8 mouse cellular contexts compared by ENCODE assay signal in the genomic region with DNA sequence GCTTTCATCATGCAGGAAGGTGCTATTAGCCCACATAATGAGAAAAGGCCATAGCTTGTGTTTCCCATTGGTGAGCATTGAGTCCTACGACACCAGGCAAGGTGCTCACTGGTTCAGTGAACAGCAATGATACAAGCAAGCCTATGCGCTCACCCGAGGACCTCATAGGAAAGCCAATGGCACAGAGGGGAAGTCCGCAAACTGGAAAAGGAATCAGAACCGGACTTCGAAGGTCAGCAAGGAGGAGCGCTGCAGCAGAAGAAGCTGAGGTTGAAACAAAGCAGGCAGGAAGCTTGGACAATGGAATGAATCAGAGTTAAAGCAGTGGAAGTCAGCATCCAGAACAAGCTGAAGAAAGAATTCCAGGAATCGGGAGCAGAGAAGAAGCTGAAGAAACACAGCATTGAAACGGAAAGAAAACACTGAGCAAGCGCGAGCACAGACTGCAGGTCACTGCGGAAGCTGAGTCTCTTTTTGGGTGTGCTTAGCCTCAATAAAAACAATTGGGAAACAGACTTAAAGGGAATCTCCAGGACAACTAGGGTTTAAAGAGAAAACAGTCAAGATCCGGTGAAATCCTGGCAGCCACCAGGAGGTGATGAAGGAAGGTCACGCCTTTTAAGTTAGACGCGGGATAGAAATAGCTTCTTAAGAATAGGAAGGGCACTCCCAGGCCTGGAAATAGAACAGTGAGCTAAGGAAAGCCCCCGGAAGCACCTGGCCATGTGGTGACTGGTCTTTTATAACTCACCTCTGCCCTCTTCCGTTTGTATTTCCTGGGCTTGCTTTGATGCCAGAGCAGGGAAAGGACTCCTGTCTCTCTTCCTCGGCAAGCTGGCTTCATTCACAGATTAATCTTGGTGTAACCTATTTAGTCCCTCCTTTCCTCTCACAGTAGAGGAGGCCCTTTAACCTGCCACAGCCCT.
DNase-seq lines count a peak whose midpoint lies in the region; ATAC-seq and TF ChIP-seq lines count a peak whose summit lies in the region.

No protein-coding gene starts in this region.

- no peak overlapping the region for H3K9ac ChIP-seq in hindbrain, embryonic 11.5 days (ENCODE audit: low read depth, low read length)
- H3K9ac ChIP-seq in heart, embryonic 11.5 days (ENCODE audit: low read depth, low read length): no peak overlapping the region

- no peak for TF ChIP-seq POLR2A in small intestine, adult 2 months (IDR thresholded peaks at IDR 0.05; ENCODE audit: low read depth, low read length)

- H3K9me3 ChIP-seq in hindbrain, embryonic 10.5 days: no peaks in the 10 kb centered on the region
- H3K9me3 ChIP-seq in hindbrain, embryonic 11.5 days (ENCODE audit: control insufficient read depth, low read length): no peaks in the 10 kb centered on the region
- H3K9me3 ChIP-seq in heart, embryonic 11.5 days (replicated peaks; ENCODE audit: control insufficient read depth, low read length): no peaks in the 10 kb centered on the region

- no peaks in the 10 kb centered on the region for H3K36me3 ChIP-seq in hindbrain, embryonic 10.5 days
- H3K36me3 ChIP-seq in hindbrain, embryonic 11.5 days (ENCODE audit: control insufficient read depth, insufficient read depth, low read length): no peaks in the 10 kb centered on the region
- no peaks in the 10 kb centered on the region for H3K36me3 ChIP-seq in heart, embryonic 11.5 days (ENCODE audit: control insufficient read depth, insufficient read depth, low read length)
- H3K36me3 ChIP-seq in small intestine, adult 2 months (ENCODE audit: control insufficient read depth, insufficient read depth, low read length): no peaks in the 10 kb centered on the region

- WGBS in hindbrain, embryonic 10.5 days: 64% methylated on average over 19 of the region's 19 CpGs
- WGBS in hindbrain, embryonic 11.5 days: 66% methylated on average over 19 of the region's 19 CpGs
- 40% methylated on average over 19 of the region's 19 CpGs for WGBS in heart, embryonic 11.5 days (ENCODE audit: insufficient replicate concordance)
- 60% methylated on average over 19 of the region's 19 CpGs for WGBS in small intestine, adult 2 months

- peak; percentile 4 for DNase-seq in hindbrain, embryonic 10.5 days (ENCODE audit: low spot score)
- no peak for DNase-seq in hindbrain, embryonic 11.5 days (ENCODE audit: low spot score)
- DNase-seq in kidney, postnatal 36 days: peak; percentile 56 to 72
- DNase-seq in cerebellum, postnatal 36 days: no peak
- no peak for DNase-seq in layer of hippocampus, adult 9-11 months
- no peak for DNase-seq in frontal cortex, postnatal 36 days (ENCODE audit: low spot score in 2 of 2)

- no peak for TF ChIP-seq CTCF in small intestine, adult 2 months (IDR thresholded peaks at IDR 0.05; ENCODE audit: extremely low read depth, insufficient read length, insufficient replicate concordance, low read depth, low read length)

- no peak overlapping the region for H3K27ac ChIP-seq in hindbrain, embryonic 10.5 days
- no peak overlapping the region for H3K27ac ChIP-seq in hindbrain, embryonic 11.5 days (ENCODE audit: low read depth, low read length)
- peak overlapping the region; percentile 0; the same call in 1 of the 2 replicates for H3K27ac ChIP-seq in heart, embryonic 11.5 days (ENCODE audit: low read depth, low read length)
- H3K27ac ChIP-seq in small intestine, adult 2 months (ENCODE audit: insufficient read depth, low read depth, low read length): peak overlapping the region; percentile 47

- no peaks in the 10 kb centered on the region for H3K27me3 ChIP-seq in hindbrain, embryonic 10.5 days (ENCODE audit: insufficient read depth, poor library complexity, severe bottlenecking)
- no peaks in the 10 kb centered on the region for H3K27me3 ChIP-seq in hindbrain, embryonic 11.5 days (ENCODE audit: control insufficient read depth, insufficient read depth, low read length)
- no peaks in the 10 kb centered on the region for H3K27me3 ChIP-seq in heart, embryonic 11.5 days (ENCODE audit: control insufficient read depth, insufficient read depth, low read length)
- no peaks in the 10 kb centered on the region for H3K27me3 ChIP-seq in small intestine, adult 2 months (ENCODE audit: control insufficient read depth, insufficient read depth, low read length)

- H3K4me2 ChIP-seq in hindbrain, embryonic 11.5 days (replicated peaks; ENCODE audit: low read depth, low read length): no peak overlapping the region
- H3K4me2 ChIP-seq in heart, embryonic 11.5 days: peak overlapping the region; percentile 36

- H3K4me3 ChIP-seq in hindbrain, embryonic 10.5 days: no peak overlapping the region
- no peak overlapping the region for H3K4me3 ChIP-seq in hindbrain, embryonic 11.5 days (ENCODE audit: low read depth, low read length)
- H3K4me3 ChIP-seq in heart, embryonic 11.5 days (ENCODE audit: low read depth, low read length): no peak overlapping the region
- H3K4me3 ChIP-seq in small intestine, adult 2 months (ENCODE audit: low read depth, low read length): no peak overlapping the region

- H3K4me1 ChIP-seq in hindbrain, embryonic 10.5 days (replicated peaks): no peaks in the 10 kb centered on the region
- H3K4me1 ChIP-seq in hindbrain, embryonic 11.5 days (replicated peaks; ENCODE audit: control insufficient read depth, insufficient read depth, low read length): no peaks in the 10 kb centered on the region
- peaks cover 6% of the 10 kb centered on the region; the same call in 1 of the 2 replicates for H3K4me1 ChIP-seq in heart, embryonic 11.5 days (ENCODE audit: control insufficient read depth, insufficient read depth, low read length)
- H3K4me1 ChIP-seq in small intestine, adult 2 months (ENCODE audit: control insufficient read depth, insufficient read depth, insufficient read length, low read length): peaks cover 5% of the 10 kb centered on the region; the same call in 1 of the 2 replicates

- ATAC-seq in hindbrain, embryonic 11.5 days (ENCODE audit: low FRiP score): no peak
- ATAC-seq in heart, embryonic 11.5 days (replicated peaks; ENCODE audit: insufficient number of reproducible peaks, low FRiP score, low TSS enrichment): no peak

Comparison
In these comparisons a context has a peak if more than half of its experiments do, and no peak if none do; other contexts are left out.
1. DNase-seq: peak in hindbrain, embryonic 10.5 days (single experiment) and kidney, postnatal 36 days (2 of 2); none in hindbrain, embryonic 11.5 days (single experiment), cerebellum, postnatal 36 days (0 of 2), layer of hippocampus, adult 9-11 months (single experiment) and frontal cortex, postnatal 36 days (0 of 2).
2. H3K27ac ChIP-seq: peak in heart, embryonic 11.5 days (single experiment) and small intestine, adult 2 months (single experiment); none in hindbrain, embryonic 10.5 days (single experiment) and hindbrain, embryonic 11.5 days (single experiment).